Mouse (Mus musculus): ENCODE results near the gene Gpha2.

Gpha2 gene

DNA sequence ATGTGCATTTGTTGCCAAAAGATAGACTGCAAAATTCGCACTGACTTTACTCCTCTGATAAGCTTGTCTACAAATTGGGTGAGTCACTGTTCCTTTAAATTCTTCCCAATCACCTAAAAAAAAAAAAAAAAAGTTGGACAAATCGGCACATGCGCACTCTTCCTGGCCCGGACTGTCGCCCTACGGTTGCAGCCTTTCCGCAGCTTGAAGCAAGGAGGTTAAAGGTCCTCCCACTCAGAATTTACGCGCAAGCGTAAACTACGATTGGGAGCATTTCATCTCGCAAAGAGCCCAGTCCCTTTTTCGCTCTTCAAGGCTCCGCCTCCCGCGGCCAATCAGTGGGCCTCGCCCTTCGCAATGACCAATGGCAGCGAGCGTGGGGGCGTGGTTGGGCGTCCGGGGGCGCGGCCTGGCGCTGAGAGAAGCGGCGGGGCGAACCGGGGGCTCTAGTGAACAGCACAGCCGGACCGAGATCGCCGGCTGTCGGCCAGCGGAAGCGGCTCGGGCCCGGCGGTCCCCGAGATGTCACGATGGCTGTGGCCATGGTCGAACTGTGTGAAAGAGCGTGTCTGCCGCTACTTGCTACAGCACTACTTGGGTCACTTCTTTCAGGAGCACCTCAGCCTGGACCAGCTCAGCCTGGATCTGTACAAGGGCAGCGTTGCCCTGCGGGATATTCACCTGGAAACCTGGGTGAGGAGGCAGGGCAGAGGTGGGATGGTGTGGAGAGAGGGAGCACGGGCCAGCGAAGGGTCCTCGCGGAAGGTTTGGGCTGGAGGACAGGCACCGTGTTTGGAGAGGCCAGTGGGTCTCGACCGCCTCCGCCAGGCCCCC lies 15.3 kb downstream of the Gpha2 start, which contains the start of gene Atg2a:
TSS of gene Atg2a (plus strand) at position 395 of the 834 bp plus-strand sequence.
- DNase-seq (ENCODE audit: low spot score in 2 of 2): peak; percentile 96 to 97

DNA sequence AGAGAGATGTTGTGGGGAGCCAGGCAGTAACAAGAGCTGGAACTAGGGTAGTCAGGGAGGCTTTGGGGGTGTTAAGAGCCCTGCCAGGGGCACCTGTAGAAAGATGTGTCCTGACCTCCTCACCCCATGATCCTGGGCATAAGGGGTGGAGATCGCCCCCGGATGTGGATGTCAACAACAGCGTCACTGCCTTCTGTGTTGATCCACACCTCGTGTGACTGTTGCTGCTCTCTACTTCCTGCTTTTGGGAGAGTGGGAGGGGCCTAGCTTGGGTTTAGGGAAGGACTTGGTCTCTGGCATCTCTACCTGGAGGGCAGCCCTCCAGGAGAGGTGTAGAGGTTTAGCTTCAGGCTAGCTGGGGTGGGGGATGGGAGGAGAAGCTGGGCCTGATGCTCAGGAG lies 16.1 kb downstream of the Gpha2 start:
- no peak for DNase-seq (ENCODE audit: low spot score in 2 of 2)

DNA sequence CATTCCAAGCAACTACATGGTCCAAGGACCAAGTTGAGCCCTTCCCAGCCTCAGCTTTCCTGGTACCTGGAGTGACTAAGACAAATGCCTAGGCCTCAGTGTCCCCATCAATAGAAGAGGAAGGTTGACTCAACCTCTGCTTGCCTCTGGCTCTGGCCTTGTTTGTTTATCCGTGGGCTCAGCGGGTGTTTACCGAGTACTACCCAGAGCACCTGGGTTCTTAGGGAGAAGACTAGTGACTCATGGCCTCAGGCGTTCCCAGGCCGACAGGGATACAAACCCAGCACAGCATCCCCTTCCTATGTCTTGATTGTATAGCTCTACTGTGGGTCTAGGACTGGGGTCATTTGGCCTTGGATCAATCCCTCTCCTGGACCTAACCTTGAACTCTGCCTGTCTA lies 17.0 kb downstream of the Gpha2 start:
- DNase-seq (ENCODE audit: low spot score in 2 of 2): no peak

DNA sequence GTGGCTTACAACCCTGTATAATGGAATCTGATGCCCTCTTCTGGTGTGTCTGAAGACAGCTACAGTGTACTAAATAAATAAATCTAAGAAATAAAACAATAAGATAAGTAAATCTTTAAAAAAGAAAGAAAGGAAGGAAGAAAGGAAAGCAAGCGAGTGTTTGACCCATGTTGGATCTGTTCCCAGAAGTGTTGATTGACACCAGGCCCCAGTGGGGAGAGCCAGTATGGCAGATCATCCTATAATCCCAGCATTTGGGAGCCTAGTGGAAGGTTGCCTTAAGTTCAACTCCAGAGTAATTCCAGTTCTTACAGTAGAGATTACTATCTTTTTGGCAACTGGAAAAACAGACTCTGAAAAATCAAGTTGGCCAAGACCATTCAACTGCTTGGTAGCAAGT lies 19.6 kb downstream of the Gpha2 start:
- no peak for DNase-seq (ENCODE audit: low spot score in 2 of 2)

DNA sequence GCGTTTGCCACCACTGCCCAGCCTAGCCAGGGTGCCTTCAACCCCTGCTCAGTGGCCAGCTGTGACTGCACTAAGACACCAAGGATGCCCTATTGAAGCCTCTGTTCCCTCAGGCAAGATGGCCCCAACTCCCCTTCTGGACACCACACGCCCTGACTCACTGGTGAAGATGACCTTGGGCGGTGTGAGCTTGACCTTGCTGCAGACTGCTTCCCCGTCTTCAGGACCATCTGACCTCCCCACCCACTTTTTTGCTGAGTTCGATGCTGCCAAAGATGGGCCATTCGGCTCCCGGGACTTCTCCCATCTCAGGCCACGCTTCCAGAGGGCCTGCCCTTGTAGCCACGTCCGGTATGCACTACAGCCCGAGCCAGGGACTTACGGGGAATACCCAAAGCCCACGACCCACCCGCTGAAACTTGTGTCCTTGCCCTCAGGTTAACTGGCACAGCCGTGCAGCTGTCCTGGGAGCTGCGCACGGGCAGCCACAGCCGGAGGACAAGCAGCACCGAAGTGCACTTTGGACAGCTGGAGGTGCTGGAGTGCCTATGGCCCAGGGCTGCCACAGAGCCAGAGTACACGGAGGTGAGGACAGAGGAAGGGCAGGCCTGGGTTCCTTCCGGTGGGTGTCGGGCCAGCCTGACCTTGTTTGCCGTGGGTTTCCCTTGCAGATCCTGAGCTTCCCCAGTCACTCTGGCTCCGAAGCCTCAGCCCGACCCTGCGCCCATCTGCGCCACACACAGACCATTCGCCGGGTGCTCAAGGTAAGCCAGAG lies 21.5 kb downstream of the Gpha2 start:
- DNase-seq (ENCODE audit: low spot score in 2 of 2): no peak

DNA sequence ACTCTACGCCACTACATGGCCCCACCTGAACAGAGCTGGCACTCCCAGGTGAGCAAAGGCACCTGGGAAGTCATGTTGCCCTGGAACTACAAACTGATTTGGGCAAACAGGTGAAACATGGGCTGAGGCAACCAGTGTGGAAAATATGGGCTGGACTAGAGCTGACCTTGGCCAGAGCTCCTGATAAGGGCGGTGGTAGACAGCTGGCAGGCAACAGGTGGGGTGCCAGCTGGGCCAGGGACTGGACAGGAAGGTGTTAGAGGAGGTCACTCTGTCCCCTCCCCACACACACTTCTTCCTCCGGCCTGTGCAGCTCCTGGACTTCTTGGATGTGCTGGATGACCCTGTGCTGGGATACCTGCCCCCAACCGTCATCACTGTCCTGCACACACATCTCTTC lies 26.8 kb downstream of the Gpha2 start:
- no peak for DNase-seq (ENCODE audit: low spot score in 2 of 2)

DNA sequence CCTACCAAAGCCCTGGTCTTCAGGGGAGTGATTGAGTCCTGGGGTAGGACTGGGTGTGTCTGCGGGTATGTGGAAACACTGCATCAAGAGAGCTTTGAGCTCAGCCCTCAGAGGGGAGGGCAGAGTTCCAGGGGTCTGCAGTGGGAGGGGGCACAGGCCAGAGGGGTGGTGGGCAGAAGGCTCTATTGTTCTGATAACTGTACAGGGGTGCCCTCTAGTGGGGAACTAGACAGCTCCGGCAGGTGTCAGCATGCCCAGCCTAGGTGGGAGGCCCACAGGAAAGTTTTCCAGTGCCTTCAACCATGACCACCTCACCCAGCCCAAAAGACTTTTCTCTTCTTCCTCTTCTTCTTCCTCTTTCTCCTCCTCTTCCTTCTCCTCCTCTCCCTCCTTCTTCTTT lies 34.2 kb downstream of the Gpha2 start:
- no peak for DNase-seq (ENCODE audit: low spot score in 2 of 2)

DNA sequence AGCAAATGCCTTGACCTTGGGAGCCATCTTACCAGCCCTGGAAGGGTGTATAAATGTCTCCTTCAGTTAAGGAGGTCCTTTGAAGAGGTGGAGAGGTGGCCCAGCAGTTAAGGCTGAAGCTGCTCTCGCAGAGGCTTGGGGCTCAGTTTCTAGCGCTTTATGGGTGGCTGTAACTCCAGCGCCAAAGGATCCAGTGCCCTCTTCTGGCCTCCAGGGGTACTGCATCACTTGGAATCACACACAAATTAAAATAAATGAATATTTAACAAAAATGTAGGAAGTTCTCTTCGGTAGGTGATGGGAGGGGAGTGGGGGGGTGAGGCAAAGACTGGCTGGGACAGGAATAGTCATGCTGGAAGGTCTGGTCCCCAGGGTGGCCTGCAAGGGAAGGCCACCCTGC lies 34.8 kb downstream of the Gpha2 start:
- DNase-seq (ENCODE audit: low spot score in 2 of 2): no peak

DNA sequence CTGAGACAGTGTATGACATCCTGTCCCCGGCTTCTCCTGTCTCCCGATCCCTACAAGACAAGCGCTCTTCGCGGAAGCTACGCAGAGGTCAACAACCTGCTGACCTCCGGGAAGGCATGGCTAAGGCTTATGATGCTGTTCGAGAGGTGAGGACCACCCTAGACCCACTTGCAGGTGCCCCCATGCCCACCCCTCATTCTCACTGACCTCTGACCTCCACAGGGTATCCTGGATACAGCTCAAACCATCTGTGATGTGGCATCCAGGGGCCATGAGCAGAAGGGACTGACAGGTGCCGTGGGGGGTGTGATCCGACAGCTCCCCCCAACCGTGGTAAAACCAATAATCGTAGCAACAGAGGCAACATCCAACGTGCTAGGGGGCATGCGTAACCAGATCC lies 35.2 kb downstream of the Gpha2 start:
- no peak for DNase-seq (ENCODE audit: low spot score in 2 of 2)

DNA sequence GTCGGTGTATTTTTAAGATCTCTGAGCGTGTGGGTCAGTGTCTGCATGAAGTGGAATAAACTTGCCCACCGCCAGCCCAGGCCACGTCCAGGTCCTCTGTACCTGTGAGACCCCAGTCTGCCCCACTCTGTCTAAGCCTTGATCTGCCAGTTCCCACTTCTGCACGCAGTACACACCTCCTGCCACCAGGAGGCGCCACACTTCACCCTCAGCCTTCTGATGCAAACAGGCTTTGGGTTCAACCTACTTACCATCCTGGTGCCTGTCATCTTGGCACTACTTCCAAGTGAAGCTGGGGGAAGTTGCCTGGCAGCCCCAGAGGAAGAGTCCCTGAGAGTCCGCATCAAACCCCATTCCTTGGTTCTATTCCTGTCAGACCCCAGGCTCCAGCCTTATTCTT lies 36.0 kb downstream of the Gpha2 start:
- peak in 1 of 2 experiments; percentile 58 for DNase-seq (ENCODE audit: low spot score in 2 of 2)

DNA sequence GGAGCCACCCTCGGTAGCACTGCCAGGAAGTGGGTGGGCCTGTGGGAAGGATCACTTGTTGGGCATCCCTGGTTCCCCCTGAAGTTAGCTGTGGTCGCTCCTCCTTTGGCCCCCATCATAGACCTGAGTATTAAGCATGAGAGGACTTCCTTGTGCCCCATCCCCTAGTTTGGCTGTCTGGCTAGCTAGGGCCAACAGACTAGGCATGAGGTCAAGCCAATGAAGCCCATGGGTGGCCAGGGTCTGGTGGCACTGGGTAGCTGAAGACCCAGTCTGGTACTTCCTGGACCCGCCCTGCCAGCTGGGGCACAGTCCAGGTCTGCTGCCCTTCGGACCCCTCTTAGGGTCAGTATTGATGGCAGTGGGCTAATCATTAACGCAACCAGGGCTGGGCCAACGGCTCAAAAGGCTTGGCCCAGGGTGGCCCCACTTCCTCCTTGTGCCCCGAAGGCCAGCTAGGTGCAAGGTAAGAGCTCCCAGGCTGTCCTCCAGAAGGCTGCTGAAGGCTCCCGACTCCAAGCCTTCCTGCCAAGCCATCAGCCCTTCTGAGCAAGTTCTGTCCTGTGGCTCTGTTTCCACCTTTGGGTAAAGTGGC lies 36.8 kb downstream of the Gpha2 start:
- no peak for DNase-seq (ENCODE audit: low spot score in 2 of 2)

DNA sequence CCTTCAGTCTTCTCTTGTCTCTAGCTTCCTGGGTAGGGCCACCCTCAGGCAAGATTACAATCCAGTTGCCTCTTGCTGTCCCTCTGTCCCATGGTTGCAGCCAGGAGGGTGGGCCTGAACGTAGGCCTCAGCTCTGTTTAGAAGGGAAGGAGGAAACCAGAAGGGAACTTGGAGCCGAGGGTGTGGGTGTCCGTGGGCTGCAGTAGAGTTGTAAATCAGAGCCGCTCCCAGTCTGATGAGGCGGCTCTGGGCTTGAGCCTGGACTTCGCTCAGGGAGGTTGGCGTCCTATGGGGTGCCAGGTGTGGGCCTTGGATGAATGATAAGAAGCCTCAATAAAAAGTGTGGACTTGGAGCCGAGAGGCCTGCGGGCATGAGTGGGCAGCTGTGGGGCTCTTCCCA lies 38.0 kb downstream of the Gpha2 start:
- peak in 1 of 2 experiments; percentile 48 for DNase-seq (ENCODE audit: low spot score in 2 of 2)

DNA sequence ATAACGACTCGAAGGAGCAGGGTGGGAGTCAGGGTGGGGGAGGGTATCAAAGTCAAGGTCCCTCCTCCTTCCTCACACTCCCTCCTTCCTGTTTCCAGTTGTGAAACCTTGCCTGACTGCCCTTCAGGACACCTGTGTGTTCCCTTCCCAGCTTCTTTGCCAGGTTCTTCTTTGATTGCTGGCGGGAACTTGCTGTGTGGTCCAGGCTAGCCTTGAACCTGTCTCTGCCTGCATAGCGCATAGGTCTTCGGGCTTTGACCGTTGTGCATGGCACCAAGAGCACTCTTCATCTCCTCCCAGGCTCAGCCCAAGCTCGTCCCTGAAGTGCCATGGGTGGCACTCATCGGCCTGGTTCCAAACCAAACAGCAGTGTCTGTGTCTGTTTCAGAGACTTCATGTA lies 38.8 kb downstream of the Gpha2 start:
- DNase-seq (ENCODE audit: low spot score in 2 of 2): no peak

DNA sequence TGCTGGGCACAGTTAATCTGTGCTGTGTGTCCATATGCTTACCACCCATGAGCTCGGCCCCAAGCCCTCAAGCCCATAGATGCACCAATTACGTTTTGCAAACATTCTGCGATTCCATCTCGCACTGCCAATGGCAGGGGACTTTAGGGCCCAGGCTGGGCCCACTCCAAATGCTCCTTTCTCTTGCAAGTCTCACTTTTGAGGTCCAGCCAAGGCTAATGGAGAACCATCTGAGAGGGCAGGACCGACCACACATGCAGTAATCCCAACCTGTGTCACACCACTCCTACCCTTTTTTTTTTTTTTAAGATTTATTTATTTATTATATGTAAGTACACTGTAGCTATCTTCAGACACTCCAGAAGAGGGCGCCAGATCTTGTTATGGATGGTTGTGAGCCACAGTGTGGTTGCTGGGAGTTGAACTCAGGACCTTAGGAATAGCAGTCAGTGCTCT lies 39.6 kb downstream of the Gpha2 start:
- DNase-seq (ENCODE audit: low spot score in 2 of 2): no peak

DNA sequence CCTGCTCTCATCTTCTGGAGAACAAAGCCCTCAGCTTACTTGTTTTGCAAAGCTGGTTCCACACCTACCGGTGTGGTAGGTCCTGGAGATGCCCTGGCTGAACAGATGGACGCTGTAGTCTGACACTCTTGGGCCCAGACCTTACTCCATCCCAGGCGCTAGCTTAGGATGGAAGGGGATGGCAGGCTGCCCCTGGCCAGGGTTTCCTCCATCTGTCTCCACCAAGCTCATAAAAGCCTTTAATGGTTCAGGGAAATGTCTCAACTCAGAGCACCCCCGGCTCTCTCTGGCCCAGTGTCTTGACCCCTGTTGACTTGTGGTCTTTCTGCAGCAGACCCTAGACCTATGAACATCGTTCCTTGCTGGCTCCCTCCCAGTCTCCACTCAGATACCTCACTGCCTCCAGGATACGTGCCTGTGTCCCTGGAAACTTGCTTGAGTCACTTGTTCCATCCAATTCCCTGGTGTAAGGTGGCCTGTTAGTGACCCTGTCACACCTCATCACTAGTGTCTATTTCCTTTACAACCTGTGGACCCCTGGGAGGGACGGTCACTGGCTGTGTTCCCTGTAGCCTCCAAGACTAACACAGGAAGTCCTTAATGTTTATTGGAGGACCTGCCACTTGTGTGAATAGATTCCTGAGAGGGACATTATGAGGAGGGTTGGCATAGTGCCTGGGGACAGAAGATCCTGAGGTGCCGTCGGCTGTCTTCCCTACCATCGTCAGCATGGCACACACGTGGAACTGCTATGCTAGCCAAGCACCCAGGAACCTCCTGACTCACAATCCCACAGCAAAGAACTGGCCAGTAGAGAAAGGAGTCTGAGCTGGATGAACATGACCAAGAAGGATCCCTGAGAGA lies 41.4 kb downstream of the Gpha2 start:
- no peak for DNase-seq (ENCODE audit: low spot score in 2 of 2)

DNA sequence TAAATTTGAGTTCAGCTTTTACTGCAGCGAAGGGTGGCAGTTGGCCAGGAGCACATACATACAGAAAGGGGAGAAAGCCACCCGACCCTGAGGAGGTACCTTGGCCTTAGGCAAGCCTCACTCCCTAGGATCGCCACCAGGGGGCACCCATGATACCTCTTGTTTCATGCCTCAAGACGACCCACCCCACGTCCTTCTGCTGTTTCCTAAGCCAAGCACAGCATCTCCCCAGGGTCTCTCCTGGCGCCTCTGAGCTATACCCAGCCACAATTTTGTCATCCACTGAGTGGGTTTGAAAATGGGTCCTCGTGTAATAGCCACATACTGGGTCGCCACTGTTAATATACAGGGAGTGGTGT lies 42.0 kb downstream of the Gpha2 start:
- DNase-seq (ENCODE audit: low spot score in 2 of 2): peak; percentile 77 to 80

DNA sequence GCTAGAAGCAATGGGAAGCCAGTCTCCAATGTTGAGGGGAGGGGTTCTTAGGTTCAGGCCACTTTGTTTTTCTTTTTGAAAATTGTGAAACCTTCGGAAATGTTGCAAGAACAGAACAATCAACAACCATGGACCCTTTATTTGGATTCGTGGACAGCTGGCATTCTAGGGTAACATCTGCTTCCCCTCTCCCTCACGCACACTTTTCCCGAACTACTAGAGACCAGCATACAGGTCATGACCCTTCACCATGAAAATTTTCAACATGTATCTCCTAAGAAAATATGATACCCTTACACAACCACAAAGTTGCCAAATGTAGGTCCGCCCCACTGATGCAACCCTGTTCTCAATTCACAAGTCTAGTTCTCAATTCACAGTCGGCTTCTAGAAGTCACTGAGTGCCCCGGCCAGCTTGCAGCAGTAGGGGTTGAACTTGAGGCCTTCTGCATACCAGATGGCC lies 42.5 kb downstream of the Gpha2 start:
- no peak for DNase-seq (ENCODE audit: low spot score in 2 of 2)

DNA sequence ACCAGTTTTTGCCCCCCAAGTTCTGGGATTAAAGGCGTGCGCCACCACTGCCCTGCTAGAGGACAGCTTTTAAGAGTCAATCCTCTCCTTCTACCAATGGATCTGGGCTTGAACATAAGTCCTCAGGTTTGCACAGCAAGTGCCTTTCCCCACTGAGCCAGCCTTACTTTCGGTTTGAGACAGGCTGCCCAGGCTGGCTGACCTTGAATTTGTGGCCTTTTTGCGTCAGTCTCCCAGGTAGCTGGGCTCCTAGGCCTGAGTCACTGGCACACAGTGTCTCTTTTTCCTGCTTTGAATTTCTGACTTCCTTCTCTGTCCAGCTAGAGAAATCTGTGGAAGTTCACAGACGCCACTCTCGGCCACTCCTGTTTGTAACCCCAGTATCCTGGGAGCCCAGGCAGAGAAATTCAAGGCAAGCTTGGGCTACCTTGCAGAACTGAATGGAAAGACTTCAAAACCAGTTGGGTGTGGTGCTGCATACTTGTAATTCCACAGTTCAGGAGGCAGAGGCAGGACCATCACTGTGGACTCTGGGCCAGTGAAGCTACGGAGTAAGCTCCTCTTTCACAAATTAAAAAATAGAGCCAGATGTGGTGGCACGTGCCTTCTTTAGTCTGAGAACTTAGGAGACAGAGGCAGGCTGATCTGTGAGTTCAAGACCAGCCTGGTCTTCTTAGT lies 43.8 kb downstream of the Gpha2 start:
- DNase-seq (ENCODE audit: low spot score in 2 of 2): no peak

DNA sequence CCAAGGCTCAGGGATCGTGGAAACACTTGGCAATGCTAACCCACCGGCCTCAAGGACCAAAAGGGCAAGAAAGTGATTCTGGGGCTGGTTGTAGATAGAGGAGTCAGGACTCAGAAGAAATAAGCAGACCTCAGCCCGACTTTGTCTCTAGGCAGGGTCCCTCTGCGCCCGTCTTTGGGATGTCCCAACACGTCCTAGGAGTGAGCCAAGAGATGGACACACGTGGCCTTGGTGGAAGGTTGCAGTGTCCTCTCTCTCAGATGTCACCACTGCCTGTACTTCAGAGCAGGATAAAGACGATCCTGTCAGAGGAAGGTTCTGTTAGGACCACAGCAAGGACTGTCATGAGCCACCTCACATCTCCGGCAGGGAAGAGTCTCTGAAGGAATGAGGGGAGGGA lies 44.5 kb downstream of the Gpha2 start:
- no peak for DNase-seq (ENCODE audit: low spot score in 2 of 2)

DNA sequence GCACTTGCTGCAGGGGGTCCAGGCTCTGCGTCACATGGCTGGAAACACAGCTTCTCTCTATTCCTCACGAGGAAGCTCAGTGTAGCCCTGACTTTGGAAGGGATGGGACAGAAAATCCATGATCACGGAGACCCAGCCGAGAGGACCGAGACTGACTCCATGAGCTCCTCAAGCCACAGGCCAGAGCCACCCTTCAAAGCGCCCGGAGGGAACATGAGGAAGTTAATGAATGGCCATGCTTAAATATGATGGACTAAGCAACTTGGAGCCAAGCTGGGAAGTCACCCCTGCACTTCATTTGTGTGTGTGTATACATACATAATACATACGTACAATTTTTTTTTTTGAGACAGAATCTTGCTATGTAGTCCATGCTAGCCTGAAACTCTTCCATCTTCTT lies 45.0 kb downstream of the Gpha2 start:
- DNase-seq (ENCODE audit: low spot score in 2 of 2): no peak

DNA sequence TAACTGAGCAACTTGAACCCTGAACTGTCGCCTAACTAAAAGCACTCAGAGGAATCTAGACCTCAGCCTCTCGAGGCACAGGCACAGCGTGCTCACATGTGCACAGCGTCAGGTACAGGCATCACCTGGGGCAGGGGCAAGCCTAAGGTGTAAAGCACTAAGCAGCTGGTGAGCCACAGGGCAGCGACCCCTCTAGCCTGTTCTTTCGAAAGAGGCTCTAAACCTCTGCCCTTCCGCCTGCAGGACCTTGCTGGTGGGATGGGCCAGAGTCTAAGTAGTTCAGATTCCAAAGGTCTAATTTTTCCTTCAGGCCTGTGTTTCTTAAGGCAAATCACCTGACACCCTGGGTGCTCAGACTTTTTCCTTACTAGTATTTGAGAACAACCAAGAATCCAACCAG lies 45.9 kb downstream of the Gpha2 start:
- no peak for DNase-seq (ENCODE audit: low spot score in 2 of 2)

Measured in right cerebral cortex, postnatal 36 days (tissue).